Mouse (Mus musculus): ENCODE measurements around the gene Pgbd5.

- no peak for TF ChIP-seq CTCF (IDR thresholded peaks at IDR 0.05; ENCODE audit: control insufficient read depth, insufficient read depth, low read length)
- no peak for TF ChIP-seq POLR2A (IDR thresholded peaks at IDR 0.05; ENCODE audit: borderline replicate concordance, control insufficient read depth, low read depth, low read length)
Measured at GRCm38 (mm10) chr8:124399403-124399861, 40.0 kb downstream of the Pgbd5 start.
